Mouse (Mus musculus): ENCODE measurements around the gene Nr6a1. TPM values are rescaled to one million over a fixed set of nuclear protein-coding genes. Genes with fewer than 3 reads are reported as not detected.
A peak's percentile ranks its signal among the peaks of the same experiment; 100 is the strongest.

Nr6a1 gene
- polyA plus RNA-seq, 1 experiment from 2014 or later, result 2.0 TPM

DNA sequence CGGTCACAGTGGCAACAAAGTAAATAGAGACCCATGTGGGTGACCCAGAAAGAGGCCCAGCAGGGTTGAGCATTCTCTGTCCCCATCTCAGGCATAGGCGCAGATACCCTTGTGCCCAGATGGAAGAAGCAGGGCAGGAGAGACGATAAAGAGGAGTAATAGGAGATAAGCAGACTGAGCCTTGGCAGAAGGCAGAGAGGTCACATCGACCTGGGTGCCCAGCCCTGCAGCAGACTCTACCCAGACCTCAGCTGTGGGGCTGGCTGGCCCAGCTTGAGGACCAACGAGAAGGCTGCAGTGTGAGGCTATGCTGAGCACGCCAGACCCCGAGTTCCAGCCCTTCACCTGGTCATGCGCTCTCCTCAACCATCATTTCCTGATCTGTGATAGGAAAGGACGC, 223.2 kb downstream of the Nr6a1 start:
- peaks cover 95% of the 10 kb centered on the region for H3K27me3 ChIP-seq
- H3K4me1 ChIP-seq (replicated peaks), result 0 out of 2 replicates have a peak, but pooled peaks cover 3% of the 10 kb centered on the region
- H3K4me2 ChIP-seq (replicated peaks), result no peak overlapping the region
- no peak overlapping the region for H3K4me3 ChIP-seq (replicated peaks)
- no peaks in the 10 kb centered on the region for H3K9me3 ChIP-seq
- H3K36me3 ChIP-seq, result no peaks in the 10 kb centered on the region
- no peak for ATAC-seq
- 88% methylated on average over 9 of the region's 9 CpGs for WGBS
- no peak overlapping the region for H3K9ac ChIP-seq (replicated peaks)
- H3K27ac ChIP-seq, result no peak overlapping the region

DNA sequence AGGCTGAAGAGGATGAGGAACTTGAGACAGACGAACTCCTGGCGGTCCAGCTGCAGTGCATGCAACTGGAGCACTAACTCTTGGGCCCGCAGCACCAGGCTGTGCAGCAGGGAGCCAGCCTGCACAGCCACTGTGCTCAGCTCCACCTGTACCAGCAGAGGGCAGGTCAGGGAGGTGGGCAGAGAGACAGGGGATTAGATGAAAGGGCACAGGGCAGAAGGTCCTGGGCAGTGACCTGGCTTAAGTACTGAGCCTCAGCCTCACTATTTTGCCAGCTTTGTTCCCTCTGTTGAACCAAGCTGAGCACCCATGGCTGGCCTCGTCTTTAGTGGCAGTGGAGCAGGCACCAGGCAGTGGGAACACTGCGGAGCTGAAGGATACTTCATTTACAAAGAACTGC, 227.3 kb downstream of the Nr6a1 start:
- H3K9me3 ChIP-seq, result no peaks in the 10 kb centered on the region
- H3K4me2 ChIP-seq (replicated peaks), result no peak overlapping the region
- no peak overlapping the region for H3K9ac ChIP-seq (replicated peaks)
- H3K27me3 ChIP-seq, result peaks cover 70% of the 10 kb centered on the region
- no peaks in the 10 kb centered on the region for H3K36me3 ChIP-seq
- 65% methylated on average over 5 of the region's 5 CpGs for WGBS
- no peak overlapping the region for H3K4me3 ChIP-seq (replicated peaks)
- peaks cover 31% of the 10 kb centered on the region for H3K4me1 ChIP-seq (replicated peaks)
- H3K27ac ChIP-seq, result no peak overlapping the region
- ATAC-seq, result no peak

DNA sequence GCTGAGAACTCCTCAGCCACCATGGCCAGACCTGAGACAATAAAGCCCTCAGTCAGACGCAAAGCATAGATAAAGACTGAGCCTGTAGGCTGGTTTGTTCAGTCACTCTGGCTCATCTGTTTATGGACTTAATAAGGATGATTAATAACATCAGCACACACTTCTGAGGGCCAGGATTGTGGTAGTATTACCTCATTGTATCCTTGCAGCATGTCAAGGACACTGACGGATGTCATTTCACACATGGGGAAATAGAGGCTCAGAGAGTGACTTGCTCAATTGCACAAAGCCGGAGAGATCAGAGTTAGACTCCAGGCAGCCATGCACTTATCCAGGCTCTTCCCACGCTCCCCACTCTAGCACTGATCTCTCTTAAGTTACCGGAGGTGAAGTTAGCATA, 228.9 kb downstream of the Nr6a1 start:
- Histone ChIP-seq H3K9me3 (no peaks in the 10 kb centered on the region), H3K27me3 (peaks cover 66% of the 10 kb centered on the region), H3K27ac (no peak overlapping the region), H3K36me3 (no peaks in the 10 kb centered on the region), H3K4me1 (replicated peaks) (peaks cover 32% of the 10 kb centered on the region), H3K4me2 (replicated peaks) (no peak overlapping the region), H3K9ac (replicated peaks) (no peak overlapping the region), H3K4me3 (replicated peaks) (no peak overlapping the region)
- 84% methylated on average over 5 of the region's 5 CpGs for WGBS
- no peak for ATAC-seq

DNA sequence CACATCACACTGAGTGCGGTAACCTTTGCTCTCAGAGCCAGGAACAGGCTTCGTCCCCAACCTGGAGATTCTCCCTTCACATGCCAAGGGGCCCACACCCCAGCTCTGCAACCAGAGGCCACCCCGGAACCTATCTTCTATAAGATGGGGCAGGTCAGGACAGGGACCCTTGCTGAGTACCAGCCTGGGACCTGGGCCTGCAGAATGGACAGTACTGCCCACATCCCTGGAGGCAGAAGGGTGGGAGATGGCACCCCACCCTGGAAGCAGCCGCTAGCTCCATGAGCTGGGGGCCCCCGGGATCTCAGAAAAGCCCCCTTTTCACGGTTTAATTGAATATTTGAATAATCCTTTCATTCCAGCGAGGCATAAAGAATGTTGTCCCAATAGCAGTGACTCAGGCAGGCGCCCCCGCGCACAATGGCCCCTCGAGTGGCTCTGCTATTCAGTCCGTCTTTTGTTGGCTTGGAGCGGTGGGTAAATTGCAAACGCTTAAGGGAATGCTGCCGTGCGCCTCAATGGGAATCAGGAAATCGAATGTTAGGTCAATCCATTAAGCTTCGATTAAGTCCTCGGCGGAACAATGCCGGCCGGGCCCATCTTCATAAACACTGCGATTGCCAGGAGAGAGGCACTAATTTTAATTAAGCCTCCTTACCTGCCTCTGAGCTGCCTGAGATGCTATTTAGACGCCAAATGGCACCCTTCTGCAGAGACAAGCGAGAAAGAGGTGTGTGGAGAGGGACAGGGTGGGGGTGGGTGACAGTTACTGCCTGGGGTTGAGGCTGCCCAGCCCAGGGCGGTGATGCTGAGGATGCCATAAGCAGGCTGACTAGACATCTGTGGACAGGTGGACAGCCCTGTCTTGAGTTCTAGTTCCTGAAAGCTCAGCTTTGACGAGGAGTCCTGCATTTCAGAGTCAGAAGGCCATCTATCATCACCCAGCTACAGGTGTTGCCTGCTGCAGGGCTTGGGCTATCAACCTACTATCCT, 230.1 kb downstream of the Nr6a1 start:
- no peak overlapping the region for H3K4me3 ChIP-seq (replicated peaks)
- H3K27ac ChIP-seq, result no peak overlapping the region
- peaks cover 69% of the 10 kb centered on the region for H3K27me3 ChIP-seq
- no peaks in the 10 kb centered on the region for H3K36me3 ChIP-seq
- WGBS, result 9% methylated on average over 27 of the region's 27 CpGs
- no peak overlapping the region; the same call in 1 of the 2 replicates for H3K9ac ChIP-seq (replicated peaks)
- H3K4me1 ChIP-seq (replicated peaks), result peaks cover 32% of the 10 kb centered on the region
- no peaks in the 10 kb centered on the region for H3K9me3 ChIP-seq
- ATAC-seq, result peak; percentile 57
- H3K4me2 ChIP-seq (replicated peaks), result peak overlapping the region; percentile 35

DNA sequence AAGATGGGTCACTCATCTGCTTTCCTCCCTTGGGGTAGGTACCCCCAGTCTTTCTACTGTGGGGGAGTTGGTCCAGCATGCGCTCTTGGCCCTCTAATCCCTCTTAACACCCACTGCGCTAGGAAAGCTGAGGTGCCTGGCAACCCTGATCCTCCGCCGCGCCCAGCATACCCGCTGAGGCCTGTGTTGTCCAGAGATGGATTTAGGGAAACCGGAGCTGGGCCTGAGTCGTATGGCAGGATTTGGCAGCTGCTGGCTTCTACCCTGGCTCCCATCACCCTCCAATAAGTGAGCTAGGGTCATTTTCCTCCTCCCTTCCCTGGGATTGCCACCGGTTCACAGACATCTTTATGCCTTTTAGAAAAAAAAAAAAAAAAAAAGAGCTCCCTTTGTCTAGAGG, 231.7 kb downstream of the Nr6a1 start:
- Histone ChIP-seq H3K4me2 (replicated peaks) (no peak overlapping the region), H3K4me3 (replicated peaks) (no peak overlapping the region), H3K9ac (replicated peaks) (no peak overlapping the region), H3K27ac (0 out of 2 replicates have a peak overlapping the region, but pooled peaks have one; percentile 27), H3K4me1 (replicated peaks) (peaks cover 32% of the 10 kb centered on the region), H3K36me3 (no peaks in the 10 kb centered on the region), H3K9me3 (no peaks in the 10 kb centered on the region), H3K27me3 (peaks cover 65% of the 10 kb centered on the region)
- peak; percentile 40 for ATAC-seq
- 15% methylated on average over 9 of the region's 9 CpGs for WGBS

DNA sequence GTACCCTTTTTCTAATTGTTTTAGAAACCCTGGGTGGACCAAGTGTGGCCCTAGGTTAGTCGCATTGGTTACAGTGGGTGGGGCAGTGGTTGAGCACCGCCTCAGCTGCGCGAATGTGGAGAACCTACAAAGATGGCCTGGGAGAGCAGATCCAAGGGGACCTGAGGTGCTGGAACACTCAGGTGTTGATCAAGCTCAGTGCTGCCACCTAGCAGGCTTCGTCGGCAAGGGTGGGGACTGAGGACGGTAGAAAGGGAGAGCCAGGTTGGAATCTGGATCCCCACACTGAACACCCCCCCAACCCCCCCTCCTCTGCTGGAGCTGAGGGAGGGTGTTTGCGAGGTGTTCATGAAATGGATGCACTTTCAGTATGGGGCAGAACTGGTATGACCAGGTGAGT, 235.9 kb downstream of the Nr6a1 start:
- ATAC-seq, result no peak
- peaks cover 43% of the 10 kb centered on the region for H3K4me1 ChIP-seq (replicated peaks)
- H3K27me3 ChIP-seq, result peaks cover 47% of the 10 kb centered on the region
- H3K4me2 ChIP-seq (replicated peaks), result no peak overlapping the region
- H3K4me3 ChIP-seq (replicated peaks), result no peak overlapping the region
- H3K36me3 ChIP-seq, result no peaks in the 10 kb centered on the region
- no peak overlapping the region for H3K27ac ChIP-seq
- 25% methylated on average over 8 of the region's 8 CpGs for WGBS
- H3K9me3 ChIP-seq, result no peaks in the 10 kb centered on the region
- H3K9ac ChIP-seq (replicated peaks), result no peak overlapping the region

DNA sequence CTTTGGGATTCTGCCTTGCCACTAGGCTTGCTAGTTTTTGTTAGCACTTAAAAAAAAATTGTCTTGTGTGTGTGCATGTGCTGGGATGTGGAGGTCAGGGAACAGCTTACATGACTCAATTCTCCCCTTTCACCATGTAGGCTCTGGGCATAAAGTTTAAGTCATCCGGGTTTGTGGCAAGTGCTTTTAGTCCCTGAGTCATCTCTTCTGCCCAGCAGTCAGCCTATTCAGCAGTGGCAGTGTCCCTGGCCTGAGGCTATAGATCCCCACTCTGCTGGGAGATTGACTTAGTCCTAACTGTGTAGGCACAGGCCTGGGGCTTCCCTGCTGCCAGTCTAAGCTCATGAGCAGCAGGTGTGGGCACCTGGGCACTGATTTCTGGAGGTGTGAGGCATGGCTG, 237.6 kb downstream of the Nr6a1 start:
- 43% methylated on average over 1 of the region's 1 CpGs for WGBS
- Histone ChIP-seq H3K36me3 (no peaks in the 10 kb centered on the region), H3K27ac (peak overlapping the region; percentile 57; the same call in 1 of the 2 replicates), H3K27me3 (peaks cover 47% of the 10 kb centered on the region), H3K4me2 (replicated peaks) (no peak overlapping the region), H3K9me3 (no peaks in the 10 kb centered on the region), H3K9ac (replicated peaks) (no peak overlapping the region), H3K4me3 (replicated peaks) (no peak overlapping the region), H3K4me1 (replicated peaks) (peaks cover 33% of the 10 kb centered on the region)
- ATAC-seq, result no peak

DNA sequence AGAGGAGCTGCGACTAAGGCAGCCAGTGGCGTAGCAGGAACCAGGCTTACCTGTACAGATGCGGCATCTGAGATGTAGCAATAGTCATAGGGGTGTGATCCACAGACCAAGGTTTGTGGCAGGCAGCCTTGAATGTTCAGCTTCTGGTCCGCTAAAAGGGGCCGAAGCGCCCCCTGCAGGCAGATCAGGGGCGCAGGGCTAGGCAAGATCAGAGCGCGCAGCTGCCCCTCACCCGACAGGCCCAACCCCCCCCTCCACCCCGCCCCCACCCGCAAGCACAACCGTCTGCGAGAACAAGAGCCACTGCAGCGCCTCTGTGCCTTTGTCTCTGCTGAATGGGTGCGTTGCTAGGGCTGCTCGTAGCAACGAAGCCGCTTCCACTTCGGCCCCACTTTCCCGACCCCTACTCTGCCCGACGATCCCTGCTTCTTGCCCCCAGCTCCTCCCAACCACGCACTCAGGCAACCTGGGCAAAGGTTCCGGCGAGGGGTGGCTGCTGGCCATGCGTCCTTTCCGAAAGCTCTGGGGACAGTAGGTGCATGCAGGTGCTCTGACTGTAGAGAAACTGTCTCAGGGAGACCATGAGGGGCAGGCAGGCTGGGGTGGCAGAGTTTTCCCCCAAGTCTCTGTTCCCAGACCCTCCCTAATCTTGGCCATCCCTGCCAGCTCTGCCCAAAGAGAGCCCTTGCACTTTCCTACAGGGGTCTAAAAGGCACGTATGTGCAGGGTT, 238.5 kb downstream of the Nr6a1 start:
- Histone ChIP-seq H3K27me3 (peaks cover 42% of the 10 kb centered on the region), H3K4me2 (replicated peaks) (peak overlapping the region; percentile 56), H3K27ac (peak overlapping the region; percentile 57), H3K4me3 (replicated peaks) (peak overlapping the region; percentile 31), H3K9me3 (no peaks in the 10 kb centered on the region), H3K9ac (replicated peaks) (peak overlapping the region; percentile 53), H3K36me3 (no peaks in the 10 kb centered on the region), H3K4me1 (replicated peaks) (peaks cover 33% of the 10 kb centered on the region)
- WGBS, result 3% methylated on average over 29 of the region's 29 CpGs
- peak; percentile 88 for ATAC-seq

DNA sequence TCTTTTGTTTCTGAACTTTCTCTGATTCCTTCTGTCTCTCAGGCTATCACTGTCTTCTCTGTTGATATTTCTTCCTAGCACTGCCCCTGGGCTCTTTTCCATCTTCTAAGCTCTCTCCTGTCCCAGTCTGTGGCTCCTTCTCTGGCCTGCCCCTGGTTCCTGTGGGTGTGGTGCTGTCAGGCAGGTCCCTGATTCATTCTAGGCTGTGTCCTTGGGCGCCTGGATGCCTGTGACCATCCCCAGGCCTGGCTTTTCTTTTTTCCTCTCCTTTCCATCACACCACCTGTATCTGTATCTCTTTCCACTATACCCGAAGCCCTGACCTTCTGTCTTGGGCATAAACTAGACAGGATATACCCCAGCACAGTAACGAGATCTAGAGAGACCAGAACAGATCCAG, 241.7 kb downstream of the Nr6a1 start:
- Histone ChIP-seq H3K9me3 (no peaks in the 10 kb centered on the region), H3K4me2 (replicated peaks) (no peak overlapping the region), H3K4me3 (replicated peaks) (no peak overlapping the region), H3K4me1 (replicated peaks) (peaks cover 33% of the 10 kb centered on the region), H3K9ac (replicated peaks) (no peak overlapping the region), H3K27me3 (peaks cover 13% of the 10 kb centered on the region), H3K27ac (no peak overlapping the region), H3K36me3 (no peaks in the 10 kb centered on the region)
- ATAC-seq, result no peak
- 82% methylated on average over 3 of the region's 3 CpGs for WGBS

DNA sequence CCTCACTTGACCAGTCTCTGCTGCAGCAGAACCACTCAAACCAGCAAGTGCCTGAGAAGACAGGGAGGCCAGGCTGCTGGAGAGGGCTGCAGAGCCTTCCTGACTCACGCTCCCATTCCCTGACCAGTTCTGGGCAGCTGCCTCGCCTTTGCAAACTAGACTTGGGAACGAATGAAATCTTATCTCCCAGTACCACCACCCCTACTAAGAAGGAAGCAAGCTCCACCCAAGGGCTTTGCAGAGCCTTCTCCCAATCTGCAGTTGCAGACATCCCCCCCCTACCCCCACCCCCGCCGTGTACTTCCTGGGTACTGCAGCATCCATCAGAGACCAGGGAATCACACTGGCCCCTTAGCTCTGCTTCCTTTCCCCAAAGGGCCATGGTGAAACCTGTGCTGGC, 244.4 kb downstream of the Nr6a1 start:
- peaks cover 3% of the 10 kb centered on the region; the same call in 1 of the 2 replicates for H3K27me3 ChIP-seq
- no peak overlapping the region for H3K27ac ChIP-seq
- H3K36me3 ChIP-seq, result no peaks in the 10 kb centered on the region
- ATAC-seq, result no peak
- no peak overlapping the region for H3K9ac ChIP-seq (replicated peaks)
- WGBS, result 84% methylated on average over 5 of the region's 5 CpGs
- no peak overlapping the region for H3K4me3 ChIP-seq (replicated peaks)
- no peaks in the 10 kb centered on the region for H3K9me3 ChIP-seq
- peaks cover 9% of the 10 kb centered on the region for H3K4me1 ChIP-seq (replicated peaks)
- no peak overlapping the region for H3K4me2 ChIP-seq (replicated peaks)

DNA sequence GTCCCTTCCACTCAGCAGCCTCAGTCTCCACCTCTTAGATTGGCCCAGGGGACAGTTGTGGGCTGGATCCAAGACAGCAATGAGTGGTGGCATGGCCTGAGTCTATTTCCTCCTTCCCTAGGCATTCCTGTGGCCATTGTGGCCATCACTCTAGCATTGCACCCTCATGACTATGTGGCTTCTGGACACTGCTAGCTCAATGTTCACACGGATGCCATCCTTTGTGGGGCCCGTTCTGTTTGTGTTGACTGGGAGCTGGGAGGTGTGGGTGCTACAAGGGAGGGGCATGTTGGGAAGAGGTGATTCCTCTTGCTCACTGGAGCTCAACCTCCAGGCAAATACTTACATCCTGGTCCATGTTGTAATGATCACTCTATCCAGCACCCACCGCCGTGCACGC, 245.3 kb downstream of the Nr6a1 start:
- Histone ChIP-seq H3K27ac (no peak overlapping the region), H3K4me1 (replicated peaks) (peaks cover 5% of the 10 kb centered on the region; the same call in 1 of the 2 replicates), H3K9me3 (no peaks in the 10 kb centered on the region), H3K4me2 (replicated peaks) (no peak overlapping the region), H3K27me3 (peaks cover 3% of the 10 kb centered on the region; the same call in 1 of the 2 replicates), H3K4me3 (replicated peaks) (no peak overlapping the region), H3K9ac (replicated peaks) (no peak overlapping the region), H3K36me3 (no peaks in the 10 kb centered on the region)
- ATAC-seq, result no peak
- 94% methylated on average over 5 of the region's 5 CpGs for WGBS

DNA sequence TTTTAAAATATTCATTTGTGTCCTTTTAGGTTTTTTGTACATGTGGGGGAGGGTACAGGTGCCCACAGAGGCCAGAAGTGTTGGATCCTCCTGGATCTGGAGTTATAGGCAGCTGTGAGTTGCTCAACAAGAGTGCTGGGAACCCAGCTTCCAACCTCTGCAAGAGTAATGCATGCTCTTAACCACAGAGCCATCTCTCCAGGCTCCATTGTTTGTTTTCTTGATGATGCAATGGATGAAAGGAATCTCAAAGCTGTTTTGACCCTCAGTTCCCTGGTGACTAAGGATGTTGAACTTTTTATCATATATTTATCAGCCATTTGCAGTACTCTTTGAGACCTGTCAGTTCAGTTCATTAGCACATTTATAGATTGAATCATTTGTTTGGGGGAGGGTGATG, 248.5 kb downstream of the Nr6a1 start:
- no peak overlapping the region for H3K27ac ChIP-seq
- H3K9ac ChIP-seq (replicated peaks), result no peak overlapping the region
- no peaks in the 10 kb centered on the region for H3K36me3 ChIP-seq
- H3K4me3 ChIP-seq (replicated peaks), result no peak overlapping the region
- H3K9me3 ChIP-seq, result no peaks in the 10 kb centered on the region
- no peaks in the 10 kb centered on the region for H3K4me1 ChIP-seq (replicated peaks)
- no peak overlapping the region for H3K4me2 ChIP-seq (replicated peaks)
- 0 out of 2 replicates have a peak, but pooled peaks cover 3% of the 10 kb centered on the region for H3K27me3 ChIP-seq
- no peak for ATAC-seq
